Comparison of ENCODE assay signal across 8 mouse cellular contexts in genomic region chr11:45851516-45852123, GRCm38 (mm10). TPM values are rescaled to one million over a fixed set of nuclear protein-coding genes. Genes with fewer than 3 reads are reported as not detected.
DNase-seq lines count a peak whose midpoint lies in the region; ATAC-seq and TF ChIP-seq lines count a peak whose summit lies in the region.

Gene Clint1 (plus strand): TSS chr11:45852051.

- H3K9me3 ChIP-seq in MEL (replicated peaks; ENCODE audit: insufficient read depth, low read length), result no peaks in the 10 kb centered on the region
- H3K9me3 ChIP-seq in hindbrain, embryonic 10.5 days, result no peaks in the 10 kb centered on the region
- H3K9me3 ChIP-seq in lung, postnatal 0 days (ENCODE audit: low read length), result no peaks in the 10 kb centered on the region

- H3K27ac ChIP-seq in MEL (ENCODE audit: control insufficient read depth, low read depth, low read length), result peak within 1 kb of the TSS; percentile 91
- peak within 1 kb of the TSS; percentile 25; the same call in 1 of the 2 replicates for H3K27ac ChIP-seq in cerebellum, adult 2 months (ENCODE audit: insufficient read depth, low read length)
- peak within 1 kb of the TSS; percentile 95 for H3K27ac ChIP-seq in hindbrain, embryonic 10.5 days
- peak within 1 kb of the TSS; percentile 94 for H3K27ac ChIP-seq in lung, postnatal 0 days (ENCODE audit: low read length)

- peaks cover 0 to 2% of the 10 kb centered on the region in 2 experiments; a peak in 1 of 4 replicates for H3K27me3 ChIP-seq in MEL (ENCODE audit: control insufficient read depth in 1 of 2, insufficient read depth in 2 of 2, low read length in 2 of 2)
- no peaks in the 10 kb centered on the region for H3K27me3 ChIP-seq in cerebellum, adult 2 months (ENCODE audit: control insufficient read depth, insufficient read depth, low read length)
- H3K27me3 ChIP-seq in hindbrain, embryonic 10.5 days (ENCODE audit: insufficient read depth, poor library complexity, severe bottlenecking), result no peaks in the 10 kb centered on the region
- no peaks in the 10 kb centered on the region for H3K27me3 ChIP-seq in lung, postnatal 0 days (replicated peaks; ENCODE audit: insufficient read depth, low read length)

- peak in 1 of 2 experiments; percentile 48; a peak in 1 of 4 replicates for TF ChIP-seq EP300 in MEL (IDR thresholded peaks at IDR 0.05; ENCODE audit: low read depth in 1 of 2, low read length in 2 of 2)
- TF ChIP-seq EP300 in lung, postnatal 0 days (IDR thresholded peaks at IDR 0.05), result no peak

- TF ChIP-seq RAD21 in MEL (IDR thresholded peaks at IDR 0.05; ENCODE audit: low read depth, low read length), result no peak

- TF ChIP-seq CTCF in MEL (IDR thresholded peaks at IDR 0.05 in 2 of 3, conservative IDR thresholded peaks at IDR 0.05 in 1 of 3; ENCODE audit: control insufficient read depth in 1 of 3, insufficient read depth in 1 of 3, low read depth in 2 of 3, low read length in 3 of 3, poor library complexity in 1 of 3, severe bottlenecking in 1 of 3), result peak in 1 of 3 experiments; percentile 6; a peak in 1 of 6 replicates
- TF ChIP-seq CTCF in cerebellum, adult 2 months (IDR thresholded peaks at IDR 0.05; ENCODE audit: borderline replicate concordance, insufficient read depth, low read depth, low read length), result no peak
- no peak for TF ChIP-seq CTCF in lung, postnatal 0 days (IDR thresholded peaks at IDR 0.05)

- peaks cover 21 to 31% of the 10 kb centered on the region in 2 experiments for H3K4me1 ChIP-seq in MEL (ENCODE audit: control insufficient read depth in 1 of 2, insufficient read depth in 2 of 2, low read length in 2 of 2)
- H3K4me1 ChIP-seq in cerebellum, adult 2 months (ENCODE audit: control insufficient read depth, insufficient read depth, low read length), result peaks cover 4% of the 10 kb centered on the region
- peaks cover 23% of the 10 kb centered on the region for H3K4me1 ChIP-seq in hindbrain, embryonic 10.5 days (replicated peaks)
- H3K4me1 ChIP-seq in lung, postnatal 0 days (ENCODE audit: insufficient read depth, low read depth, low read length), result peaks cover 7% of the 10 kb centered on the region; the same call in 1 of the 2 replicates

- H3K4me3 ChIP-seq in MEL (ENCODE audit: control insufficient read depth in 1 of 2, insufficient read depth in 1 of 2, low read depth in 2 of 2, low read length in 2 of 2), result peak within 1 kb of the TSS; percentile 66 to 97
- H3K4me3 ChIP-seq in cerebellum, adult 2 months (replicated peaks; ENCODE audit: insufficient read depth, low read depth, low read length), result peak within 1 kb of the TSS; percentile 71
- H3K4me3 ChIP-seq in hindbrain, embryonic 10.5 days, result peak within 1 kb of the TSS; percentile 92
- peak within 1 kb of the TSS; percentile 99 for H3K4me3 ChIP-seq in lung, postnatal 0 days (ENCODE audit: low read depth, low read length)

- peaks cover 3 to 40% of the 10 kb centered on the region in 2 experiments for H3K36me3 ChIP-seq in MEL (ENCODE audit: control insufficient read depth in 1 of 2, insufficient read depth in 2 of 2, low read length in 2 of 2)
- H3K36me3 ChIP-seq in hindbrain, embryonic 10.5 days, result peaks cover 30% of the 10 kb centered on the region
- H3K36me3 ChIP-seq in lung, postnatal 0 days (ENCODE audit: insufficient read depth, low read length), result no peaks in the 10 kb centered on the region

- WGBS in cerebellum, adult 2 months, result under 1% methylated on average over 50 of the region's 57 CpGs
- WGBS in hindbrain, embryonic 10.5 days, result under 1% methylated on average over 57 of the region's 57 CpGs
- under 1% methylated on average over 38 of the region's 57 CpGs for WGBS in lung, postnatal 0 days

- peak; percentile 98 for ATAC-seq in frontal cortex, adult (ENCODE audit: low TSS enrichment)
- peak; percentile 94 for ATAC-seq in lung, postnatal 0 days

- peak; percentile 93 for DNase-seq in MEL (ENCODE audit: low read depth, low spot score)
- peak; percentile 86 to 87 for DNase-seq in cerebellum, adult 2 months
- DNase-seq in hindbrain, embryonic 10.5 days (ENCODE audit: low spot score), result peak; percentile 82
- peak; percentile 83 for DNase-seq in layer of hippocampus, adult 9-11 months
- peak; percentile 83 for DNase-seq in lung, postnatal 0 days (ENCODE audit: low spot score)
- DNase-seq in ovary, postnatal 14 days (ENCODE audit: low spot score), result peak; percentile 72
- DNase-seq in thymus, postnatal 14 days, result peak; percentile 92

- H3K9ac ChIP-seq in MEL (ENCODE audit: control insufficient read depth, low read depth, low read length, poor library complexity, severe bottlenecking), result peak within 1 kb of the TSS; percentile 97
- H3K9ac ChIP-seq in lung, postnatal 0 days (replicated peaks; ENCODE audit: low read depth), result peak within 1 kb of the TSS; percentile 88

- TF ChIP-seq POLR2A in MEL (IDR thresholded peaks at IDR 0.05; ENCODE audit: control insufficient read depth in 1 of 2, insufficient read depth in 1 of 2, low read depth in 1 of 2, low read length in 2 of 2, poor library complexity in 1 of 2), result peak; percentile 86 to 88; a peak in 3 of 4 replicates
- peak; percentile 91 for TF ChIP-seq POLR2A in cerebellum, adult 2 months (IDR thresholded peaks at IDR 0.05; ENCODE audit: borderline replicate concordance, insufficient read depth, low read length)

- peaks cover 43% of the 10 kb centered on the region for H3K79me2 ChIP-seq in MEL (ENCODE audit: control insufficient read depth, insufficient read depth, low read length, poor library complexity)

- peak within 1 kb of the TSS; percentile 83 for H3K4me2 ChIP-seq in lung, postnatal 0 days (replicated peaks; ENCODE audit: low read depth, low read length)

TF ChIP-seq in MEL, 35 proteins besides CTCF, POLR2A, EP300 and RAD21 (continues in another document):
- TF ChIP-seq HCFC1 (IDR thresholded peaks at IDR 0.05; ENCODE audit: low read depth, low read length) (peak; percentile 98), UBTF (IDR thresholded peaks at IDR 0.05; ENCODE audit: borderline replicate concordance, insufficient read depth, low read depth, low read length) (0 out of 2 replicates have a peak, but pooled peaks have one; percentile 60), CHD1 (IDR thresholded peaks at IDR 0.05; ENCODE audit: low read depth, low read length) (no peak), MAZ (IDR thresholded peaks at IDR 0.05; ENCODE audit: low read depth, low read length) (no peak), MAX (IDR thresholded peaks at IDR 0.05; ENCODE audit: low read length) (peak; percentile 96), ZNF384 (IDR thresholded peaks at IDR 0.05; ENCODE audit: low read depth, low read length) (no peak), MXI1 (IDR thresholded peaks at IDR 0.05; ENCODE audit: low read depth, low read length) (peak; percentile 98), ETS1 (IDR thresholded peaks at IDR 0.05; ENCODE audit: low read depth, low read length) (no peak), MEF2A (IDR thresholded peaks at IDR 0.05; ENCODE audit: extremely low read depth, insufficient replicate concordance, low read depth, low read length, poor library complexity, severe bottlenecking) (no peak), SIN3A (IDR thresholded peaks at IDR 0.05; ENCODE audit: low read length) (peak; percentile 96), GATA1 (IDR thresholded peaks at IDR 0.05; ENCODE audit: low read depth, low read length) (peak; percentile 16; the same call in 1 of the 2 replicates), USF2 (IDR thresholded peaks at IDR 0.05; ENCODE audit: borderline replicate concordance in 1 of 2, insufficient read depth in 1 of 2, low read depth in 1 of 2, low read length in 2 of 2) (no peak), NELFE (IDR thresholded peaks at IDR 0.05; ENCODE audit: low read depth, low read length) (peak; percentile 97), ZKSCAN1 (IDR thresholded peaks at IDR 0.05; ENCODE audit: low read depth, low read length) (no peak), MYC (IDR thresholded peaks at IDR 0.05; ENCODE audit: low read depth, low read length) (peak; percentile 98), KAT2A (conservative IDR thresholded peaks at IDR 0.05; ENCODE audit: low read depth, low read length) (peak; percentile 94), POLR2AphosphoS2 (IDR thresholded peaks at IDR 0.05; ENCODE audit: low read length) (peak; percentile 93), NRF1 (IDR thresholded peaks at IDR 0.05; ENCODE audit: insufficient read depth, low read depth, low read length, poor library complexity, severe bottlenecking) (peak; percentile 61), TCF12 (IDR thresholded peaks at IDR 0.05; ENCODE audit: low read depth, low read length) (peak; percentile 81), TBP (IDR thresholded peaks at IDR 0.05; ENCODE audit: low read depth, low read length) (peak; percentile 55; the same call in 1 of the 2 replicates), E2F4 (IDR thresholded peaks at IDR 0.05; ENCODE audit: borderline replicate concordance, low read depth, low read length) (no peak), POLR2AphosphoS5 (IDR thresholded peaks at IDR 0.05; ENCODE audit: borderline replicate concordance, low read depth, low read length) (no peak), CHD2 (IDR thresholded peaks at IDR 0.05; ENCODE audit: low read length) (no peak), MAFK (IDR thresholded peaks at IDR 0.05; ENCODE audit: borderline replicate concordance, low read depth, low read length) (no peak), MYB (IDR thresholded peaks at IDR 0.05; ENCODE audit: low read depth, low read length) (0 out of 2 replicates have a peak, but pooled peaks have one; percentile 2), ZMIZ1 (IDR thresholded peaks at IDR 0.05; ENCODE audit: low read depth, low read length) (peak; percentile 83; the same call in 1 of the 2 replicates), ELF1 (IDR thresholded peaks at IDR 0.05; ENCODE audit: low read depth, low read length) (peak; percentile 99), ZC3H11A (IDR thresholded peaks at IDR 0.05; ENCODE audit: low read depth, low read length) (no peak), SMC3 (IDR thresholded peaks at IDR 0.05; ENCODE audit: low read depth, low read length) (no peak; the same call in 1 of the 2 replicates), BHLHE40 (IDR thresholded peaks at IDR 0.05; ENCODE audit: borderline replicate concordance, low read depth, low read length) (peak; percentile 73; the same call in 1 of the 2 replicates), JUND (IDR thresholded peaks at IDR 0.05; ENCODE audit: low read depth, low read length) (no peak), RCOR1 (IDR thresholded peaks at IDR 0.05; ENCODE audit: low read depth, low read length) (no peak)

RNA-seq across cellular contexts. Expression of gene Clint1, which starts in this region (rescaled TPM):
- 89.8 and 102 TPM in 2 replicates for total RNA-seq in MEL (2012; rRNA removed)
- 100 to 1,000 TPM in 1 of 2 experiments, 10 to 100 TPM in 1; 58.5 to 184 TPM for polyA plus RNA-seq in MEL (2012; ENCODE audit: insufficient read depth in 1 of 2, insufficient read length in 2 of 2, low read depth in 1 of 2, low replicate concordance in 2 of 2, missing spikeins in 1 of 2)
- polyA plus RNA-seq in cerebellum, adult 2 months (2012; rRNA removed), result 41.4 and 41.5 TPM in 2 replicates
- polyA plus RNA-seq in hindbrain, embryonic 10.5 days (2016; fragmentation: Nextera tagmentation; extraction: Ambion mirVana), result 59.1 and 62.2 TPM in 2 replicates
- polyA plus RNA-seq in lung, postnatal 0 days (2015; fragmentation: Nextera tagmentation; extraction: Ambion mirVana), result 41.6 and 47.0 TPM in 2 replicates

Comparison
In these comparisons a context has a peak if more than half of its experiments do, and no peak if none do; other contexts are left out.
1. Peak in every context shown above with its lines: DNase-seq, ATAC-seq, H3K4me3 ChIP-seq and H3K27ac ChIP-seq.
2. H3K27ac ChIP-seq: peak in every context shown above with its lines; median percentile 95 in hindbrain, embryonic 10.5 days; 94 in lung, postnatal 0 days; 91 in MEL; 25 in cerebellum, adult 2 months.